ENCODE assay signal across 13 mouse cellular contexts in the genomic region with DNA sequence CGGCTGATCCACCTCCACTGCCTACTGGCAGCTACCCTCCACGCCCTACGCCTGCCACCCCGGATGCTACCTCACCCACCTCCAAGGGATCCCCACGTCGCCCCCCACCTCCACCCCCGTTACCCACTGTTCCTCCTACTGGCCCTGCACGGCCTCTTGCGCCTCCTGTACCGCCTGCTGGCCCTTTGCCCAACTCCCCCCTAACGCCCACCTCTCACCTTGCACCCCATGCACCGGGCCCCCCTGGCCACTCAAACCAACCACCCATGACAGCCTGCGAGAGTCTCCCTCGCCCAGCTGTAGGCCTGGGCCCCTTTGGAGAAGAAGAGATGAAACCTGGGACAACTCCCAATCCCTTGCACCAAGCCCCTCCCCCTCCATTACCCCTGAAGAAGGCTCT.
DNase-seq lines count a peak whose midpoint lies in the region; ATAC-seq and TF ChIP-seq lines count a peak whose summit lies in the region.
"Had no signal": no experiment of that assay in that cellular context is flagged by ENCODE, and none has a peak within 500 bp of the region (broad histone marks: within the 10 kb centered on the region; RNA-seq: fewer than 3 reads in every experiment).

No protein-coding gene starts in this region.

- H3K27ac ChIP-seq in heart, embryonic 12.5 days (ENCODE audit: poor library complexity, severe bottlenecking), result no peak overlapping the region
- H3K27ac ChIP-seq in liver, embryonic 14.5 days, result no peak overlapping the region
- H3K27ac ChIP-seq: embryonic facial prominence, embryonic 12.5 days; forebrain, embryonic 10.5 days had no signal

- ATAC-seq in heart, embryonic 12.5 days (ENCODE audit: insufficient number of reproducible peaks, low FRiP score), result 0 out of 2 replicates have a peak, but pooled peaks have one; percentile 9
- ATAC-seq in megakaryocyte, adult 5-6 weeks (ENCODE audit: poor library complexity, severe bottlenecking), result no peak
- ATAC-seq in liver, embryonic 14.5 days (ENCODE audit: insufficient read depth), result no peak

- no peak for TF ChIP-seq CTCF in E14TG2a.4 (conservative IDR thresholded peaks at IDR 0.05; ENCODE audit: low read length)
- TF ChIP-seq CTCF in liver, embryonic 14.5 days (IDR thresholded peaks at IDR 0.05; ENCODE audit: low read depth), result no peak

- no peak overlapping the region for H3K4me3 ChIP-seq in heart, embryonic 12.5 days
- peak overlapping the region; percentile 54 for H3K4me3 ChIP-seq in megakaryocyte, embryonic 14.5 days (replicated peaks)
- H3K4me3 ChIP-seq in E14TG2a.4 (replicated peaks; ENCODE audit: low read length), result peak overlapping the region; percentile 51
- 0 out of 4 replicates have a peak overlapping the region, but pooled peaks of 1 of the 2 experiments have one; percentile 10 for H3K4me3 ChIP-seq in liver, embryonic 14.5 days (ENCODE audit: insufficient read depth in 1 of 2, low read depth in 2 of 2, low read length in 2 of 2)
- H3K4me3 ChIP-seq: embryonic facial prominence, embryonic 12.5 days; forebrain, embryonic 10.5 days; hindbrain, embryonic 10.5 days had no signal

- WGBS in heart, embryonic 12.5 days, result 81% methylated on average over 14 of the region's 14 CpGs
- 65% methylated on average over 14 of the region's 14 CpGs for WGBS in liver, embryonic 14.5 days (ENCODE audit: insufficient replicate concordance)

- H3K27me3 ChIP-seq in heart, embryonic 12.5 days (replicated peaks), result no peaks in the 10 kb centered on the region
- H3K27me3 ChIP-seq in megakaryocyte, embryonic 14.5 days (replicated peaks), result no peaks in the 10 kb centered on the region
- H3K27me3 ChIP-seq in E14TG2a.4 (ENCODE audit: insufficient read depth, low read length), result peaks cover 20% of the 10 kb centered on the region
- H3K27me3 ChIP-seq in liver, embryonic 14.5 days (ENCODE audit: control insufficient read depth, insufficient read depth, low read length), result no peaks in the 10 kb centered on the region
- H3K27me3 ChIP-seq: embryonic facial prominence, embryonic 12.5 days had no signal

- H3K9me3 ChIP-seq in heart, embryonic 12.5 days (replicated peaks), result no peaks in the 10 kb centered on the region
- H3K9me3 ChIP-seq in megakaryocyte, embryonic 14.5 days, result no peaks in the 10 kb centered on the region
- no peaks in the 10 kb centered on the region for H3K9me3 ChIP-seq in E14TG2a.4 (ENCODE audit: low read length)
- H3K9me3 ChIP-seq in liver, embryonic 14.5 days (ENCODE audit: control insufficient read depth, low read length), result no peaks in the 10 kb centered on the region
- H3K9me3 ChIP-seq: embryonic facial prominence, embryonic 12.5 days; forebrain, embryonic 10.5 days; hindbrain, embryonic 10.5 days had no signal

- peaks cover 48% of the 10 kb centered on the region for H3K36me3 ChIP-seq in heart, embryonic 12.5 days
- H3K36me3 ChIP-seq in megakaryocyte, embryonic 14.5 days (replicated peaks; ENCODE audit: low read length), result peaks cover 98% of the 10 kb centered on the region
- H3K36me3 ChIP-seq in E14TG2a.4 (ENCODE audit: insufficient read depth, low read length), result no peaks in the 10 kb centered on the region
- H3K36me3 ChIP-seq in liver, embryonic 14.5 days (replicated peaks; ENCODE audit: control insufficient read depth, insufficient read depth, low read depth), result no peaks in the 10 kb centered on the region
- H3K36me3 ChIP-seq: embryonic facial prominence, embryonic 12.5 days; forebrain, embryonic 10.5 days had no signal

- no peak for TF ChIP-seq EP300 in liver, embryonic 14.5 days (IDR thresholded peaks at IDR 0.05; ENCODE audit: low read depth)

- H3K4me1 ChIP-seq in heart, embryonic 12.5 days (replicated peaks), result peaks cover 30% of the 10 kb centered on the region
- peaks cover 85% of the 10 kb centered on the region for H3K4me1 ChIP-seq in megakaryocyte, embryonic 14.5 days
- peaks cover 21% of the 10 kb centered on the region for H3K4me1 ChIP-seq in E14TG2a.4 (replicated peaks; ENCODE audit: low read depth, low read length)
- peaks cover 0 to 8% of the 10 kb centered on the region in 2 experiments; a peak in 2 of 4 replicates for H3K4me1 ChIP-seq in liver, embryonic 14.5 days (replicated peaks; ENCODE audit: control insufficient read depth in 2 of 2, insufficient read depth in 2 of 2, low read length in 1 of 2)

- H3K4me2 ChIP-seq in heart, embryonic 12.5 days, result no peak overlapping the region
- peak overlapping the region; percentile 15; the same call in 1 of the 2 replicates for H3K4me2 ChIP-seq in liver, embryonic 14.5 days (ENCODE audit: low read depth)
- H3K4me2 ChIP-seq: embryonic facial prominence, embryonic 12.5 days; heart, embryonic 11.5 days had no signal

- no peak for DNase-seq in heart, adult 8-10 months (ENCODE audit: low spot score)
- DNase-seq in liver, embryonic 14.5 days (ENCODE audit: low read depth in 3 of 3, low spot score in 3 of 3), result no peak
- DNase-seq in left cerebral cortex, adult 18-20 months (ENCODE audit: low spot score in 2 of 2), result no peak
- no peak for DNase-seq in gastrocnemius, adult 18-20 months (ENCODE audit: low spot score)
- DNase-seq: kidney, adult 18-20 months had no signal

- no peak overlapping the region for H3K9ac ChIP-seq in heart, embryonic 12.5 days
- no peak overlapping the region for H3K9ac ChIP-seq in liver, embryonic 14.5 days (replicated peaks)
- H3K9ac ChIP-seq: embryonic facial prominence, embryonic 12.5 days had no signal
